Comparison of ENCODE assay signal across 27 mouse cellular contexts in the genomic region with DNA sequence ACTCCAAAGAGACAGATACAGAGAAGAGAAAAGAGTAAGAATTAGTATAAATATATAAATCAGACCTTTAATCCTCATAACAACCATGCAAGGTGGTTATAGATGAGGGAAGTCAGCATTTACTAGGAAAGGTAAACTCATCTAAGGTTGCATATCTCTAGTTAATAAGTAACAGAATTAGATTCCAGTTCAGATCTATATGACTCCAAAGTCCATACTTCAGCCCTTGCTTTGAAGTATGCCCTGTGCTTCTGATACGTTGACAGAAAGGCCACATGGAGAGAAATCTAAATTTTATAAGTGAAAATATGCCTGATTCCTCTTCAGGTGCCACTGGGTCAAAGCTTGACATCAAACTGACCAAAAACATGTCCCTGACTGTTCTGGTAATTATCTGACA.
A peak's percentile ranks its signal among the peaks of the same experiment; 100 is the strongest.
DNase-seq lines count a peak whose midpoint lies in the region; ATAC-seq and TF ChIP-seq lines count a peak whose summit lies in the region.
"Had no signal": no experiment of that assay in that cellular context is flagged by ENCODE, and none has a peak within 500 bp of the region (broad histone marks: within the 10 kb centered on the region; RNA-seq: fewer than 3 reads in every experiment).

No protein-coding gene starts in this region.

- no peaks in the 10 kb centered on the region for H3K27me3 ChIP-seq in kidney, embryonic 15.5 days
- no peaks in the 10 kb centered on the region for H3K27me3 ChIP-seq in liver, embryonic 11.5 days (replicated peaks; ENCODE audit: control insufficient read depth, insufficient read depth, low read length)
- no peaks in the 10 kb centered on the region for H3K27me3 ChIP-seq in liver, postnatal 0 days (ENCODE audit: insufficient read depth, low read length)
- no peaks in the 10 kb centered on the region for H3K27me3 ChIP-seq in stomach, postnatal 0 days (ENCODE audit: control insufficient read depth, insufficient read depth, low read length)
- H3K27me3 ChIP-seq in midbrain, postnatal 0 days (ENCODE audit: insufficient read depth, low read length), result no peaks in the 10 kb centered on the region
- H3K27me3 ChIP-seq: embryonic facial prominence, embryonic 12.5 days; heart, embryonic 12.5 days; hindbrain, embryonic 12.5 days; limb, embryonic 12.5 days; megakaryocyte, embryonic 14.5 days; midbrain, embryonic 13.5 days; neural tube, embryonic 13.5 days had no signal

- no peak for ATAC-seq in kidney, embryonic 15.5 days (replicated peaks; ENCODE audit: low FRiP score)
- ATAC-seq in liver, embryonic 11.5 days (replicated peaks; ENCODE audit: low FRiP score), result peak; percentile 74
- peak; percentile 92 for ATAC-seq in liver, postnatal 0 days
- ATAC-seq in stomach, postnatal 0 days (ENCODE audit: low FRiP score, low TSS enrichment), result peak; percentile 93
- no peak for ATAC-seq in midbrain, postnatal 0 days (ENCODE audit: low FRiP score)
- ATAC-seq: forebrain, postnatal 0 days; midbrain, embryonic 13.5 days had no signal

- TF ChIP-seq EP300 in liver, postnatal 0 days (IDR thresholded peaks at IDR 0.05; ENCODE audit: low read depth), result no peak
- no peak for TF ChIP-seq EP300 in stomach, postnatal 0 days (optimal IDR thresholded peaks at IDR 0.05)

- H3K4me1 ChIP-seq in kidney, embryonic 15.5 days, result 0 out of 2 replicates have a peak, but pooled peaks cover 4% of the 10 kb centered on the region
- H3K4me1 ChIP-seq in liver, embryonic 11.5 days (replicated peaks; ENCODE audit: control insufficient read depth, insufficient read depth, low read length), result no peaks in the 10 kb centered on the region; the same call in 1 of the 2 replicates
- H3K4me1 ChIP-seq in liver, postnatal 0 days (ENCODE audit: insufficient read depth), result peaks cover 7% of the 10 kb centered on the region
- no peaks in the 10 kb centered on the region for H3K4me1 ChIP-seq in stomach, postnatal 0 days (replicated peaks; ENCODE audit: control insufficient read depth, insufficient read depth)
- no peaks in the 10 kb centered on the region for H3K4me1 ChIP-seq in midbrain, postnatal 0 days (ENCODE audit: insufficient read depth, low read length)
- H3K4me1 ChIP-seq: embryonic facial prominence, embryonic 12.5 days; hindbrain, embryonic 12.5 days; limb, embryonic 12.5 days; megakaryocyte, embryonic 14.5 days; midbrain, embryonic 13.5 days; neural tube, embryonic 13.5 days had no signal

- no peak for DNase-seq in kidney, adult 8-10 months
- DNase-seq in liver, embryonic 11.5 days (ENCODE audit: low spot score), result no peak
- no peak for DNase-seq in liver, postnatal 0 days
- no peak for DNase-seq in stomach, postnatal 0 days (ENCODE audit: low spot score)
- no peak for DNase-seq in midbrain, postnatal 0 days (ENCODE audit: low spot score)
- DNase-seq in thymus, postnatal 10 days (ENCODE audit: low spot score in 2 of 2), result no peak
- DNase-seq in spleen, adult 12 weeks (ENCODE audit: low spot score), result no peak
- DNase-seq: adrenal gland, postnatal 25 days; cerebellum, adult 11 months; cerebellum, postnatal 10 days; forebrain, postnatal 0 days; heart, postnatal 14 days; kidney, adult 9 months; kidney, postnatal 25 days; layer of hippocampus, postnatal 36 days; lung, embryonic 14.5 days; right cerebral cortex, postnatal 4 days; thymus, postnatal 4 days had no signal

- H3K9me3 ChIP-seq in kidney, embryonic 15.5 days (replicated peaks), result no peaks in the 10 kb centered on the region
- H3K9me3 ChIP-seq in liver, embryonic 11.5 days (ENCODE audit: control insufficient read depth, low read length), result no peaks in the 10 kb centered on the region
- no peaks in the 10 kb centered on the region for H3K9me3 ChIP-seq in liver, postnatal 0 days (ENCODE audit: low read length)
- no peaks in the 10 kb centered on the region for H3K9me3 ChIP-seq in stomach, postnatal 0 days (ENCODE audit: control insufficient read depth, low read length)
- H3K9me3 ChIP-seq in midbrain, postnatal 0 days (ENCODE audit: low read length), result no peaks in the 10 kb centered on the region
- H3K9me3 ChIP-seq: embryonic facial prominence, embryonic 12.5 days; heart, embryonic 12.5 days; hindbrain, embryonic 12.5 days; limb, embryonic 12.5 days; megakaryocyte, embryonic 14.5 days; midbrain, embryonic 13.5 days; neural tube, embryonic 13.5 days had no signal

- 68% methylated on average over 1 of the region's 1 CpGs for WGBS in kidney, embryonic 15.5 days
- 59% methylated on average over 1 of the region's 1 CpGs for WGBS in liver, embryonic 11.5 days
- 50% methylated on average over 1 of the region's 1 CpGs for WGBS in liver, postnatal 0 days (ENCODE audit: insufficient replicate concordance)
- WGBS in stomach, postnatal 0 days, result 55% methylated on average over 1 of the region's 1 CpGs
- 62% methylated on average over 1 of the region's 1 CpGs for WGBS in midbrain, postnatal 0 days

- H3K4me3 ChIP-seq in kidney, embryonic 15.5 days (replicated peaks), result no peak overlapping the region
- no peak overlapping the region for H3K4me3 ChIP-seq in liver, embryonic 11.5 days (ENCODE audit: low read depth, low read length)
- no peak overlapping the region for H3K4me3 ChIP-seq in liver, postnatal 0 days (ENCODE audit: low read depth, low read length)
- H3K4me3 ChIP-seq in stomach, postnatal 0 days (ENCODE audit: low read depth, low read length), result no peak overlapping the region
- no peak overlapping the region for H3K4me3 ChIP-seq in midbrain, postnatal 0 days (ENCODE audit: low read depth, low read length)
- H3K4me3 ChIP-seq: embryonic facial prominence, embryonic 12.5 days; heart, embryonic 12.5 days; hindbrain, embryonic 12.5 days; layer of hippocampus, adult 2 months; limb, embryonic 12.5 days; megakaryocyte, embryonic 14.5 days; midbrain, embryonic 13.5 days; neural tube, embryonic 13.5 days had no signal

- no peaks in the 10 kb centered on the region for H3K36me3 ChIP-seq in kidney, embryonic 15.5 days
- no peaks in the 10 kb centered on the region for H3K36me3 ChIP-seq in liver, embryonic 11.5 days (ENCODE audit: control insufficient read depth, insufficient read depth, low read length)
- no peaks in the 10 kb centered on the region for H3K36me3 ChIP-seq in liver, postnatal 0 days (replicated peaks; ENCODE audit: insufficient read depth, low read length)
- H3K36me3 ChIP-seq in stomach, postnatal 0 days (ENCODE audit: control insufficient read depth, insufficient read depth, low read length), result no peaks in the 10 kb centered on the region
- no peaks in the 10 kb centered on the region for H3K36me3 ChIP-seq in midbrain, postnatal 0 days (ENCODE audit: insufficient read depth, low read length)
- H3K36me3 ChIP-seq: embryonic facial prominence, embryonic 12.5 days; heart, embryonic 12.5 days; hindbrain, embryonic 12.5 days; limb, embryonic 12.5 days; midbrain, embryonic 13.5 days; neural tube, embryonic 13.5 days had no signal

- no peak overlapping the region for H3K9ac ChIP-seq in kidney, embryonic 15.5 days
- H3K9ac ChIP-seq in liver, embryonic 11.5 days (ENCODE audit: low read depth, low read length), result no peak overlapping the region
- no peak overlapping the region for H3K9ac ChIP-seq in liver, postnatal 0 days (replicated peaks)
- H3K9ac ChIP-seq in stomach, postnatal 0 days (ENCODE audit: low read length), result no peak overlapping the region
- no peak overlapping the region for H3K9ac ChIP-seq in midbrain, postnatal 0 days (replicated peaks; ENCODE audit: low read length, poor library complexity, severe bottlenecking)
- H3K9ac ChIP-seq: embryonic facial prominence, embryonic 12.5 days; forebrain, postnatal 0 days; heart, embryonic 12.5 days; hindbrain, embryonic 12.5 days; limb, embryonic 12.5 days; lung, embryonic 14.5 days; midbrain, embryonic 13.5 days; neural tube, embryonic 13.5 days had no signal

- no peak for TF ChIP-seq CTCF in liver, postnatal 0 days (IDR thresholded peaks at IDR 0.05; ENCODE audit: low read depth)
- no peak for TF ChIP-seq CTCF in stomach, postnatal 0 days (IDR thresholded peaks at IDR 0.05; ENCODE audit: low read depth)
- no peak for TF ChIP-seq CTCF in midbrain, postnatal 0 days (IDR thresholded peaks at IDR 0.05)

- H3K4me2 ChIP-seq in kidney, embryonic 15.5 days, result no peak overlapping the region
- no peak overlapping the region for H3K4me2 ChIP-seq in liver, embryonic 11.5 days
- no peak overlapping the region for H3K4me2 ChIP-seq in liver, postnatal 0 days (ENCODE audit: low read depth, low read length)
- H3K4me2 ChIP-seq in stomach, postnatal 0 days (replicated peaks; ENCODE audit: low read depth), result no peak overlapping the region
- H3K4me2 ChIP-seq in midbrain, postnatal 0 days (ENCODE audit: low read depth, low read length, poor library complexity, severe bottlenecking), result no peak overlapping the region
- H3K4me2 ChIP-seq: embryonic facial prominence, embryonic 12.5 days; heart, embryonic 12.5 days; hindbrain, embryonic 12.5 days; limb, embryonic 12.5 days; lung, embryonic 14.5 days; midbrain, embryonic 13.5 days; neural tube, embryonic 13.5 days had no signal

- H3K27ac ChIP-seq in kidney, embryonic 15.5 days, result peak overlapping the region; percentile 46; the same call in 1 of the 2 replicates
- H3K27ac ChIP-seq in liver, embryonic 11.5 days (ENCODE audit: low read depth, low read length), result no peak overlapping the region
- no peak overlapping the region for H3K27ac ChIP-seq in liver, postnatal 0 days (ENCODE audit: low read depth)
- no peak overlapping the region for H3K27ac ChIP-seq in stomach, postnatal 0 days (replicated peaks)
- H3K27ac ChIP-seq in midbrain, postnatal 0 days (ENCODE audit: low read depth, low read length), result no peak overlapping the region
- H3K27ac ChIP-seq: embryonic facial prominence, embryonic 12.5 days; hindbrain, embryonic 12.5 days; layer of hippocampus, adult 2 months; limb, embryonic 12.5 days; midbrain, embryonic 13.5 days; neural tube, embryonic 13.5 days had no signal

Comparison
In these comparisons a context has a peak if more than half of its experiments do, and no peak if none do; other contexts are left out.
1. ATAC-seq: peak in liver, embryonic 11.5 days (single experiment), liver, postnatal 0 days (single experiment) and stomach, postnatal 0 days (single experiment); none in kidney, embryonic 15.5 days (single experiment) and midbrain, postnatal 0 days (single experiment).